Mouse (Mus musculus) heart, adult 18-20 months (tissue): ENCODE measurements at regions not wholly inside any gene's neighbourhood (a gene's known extent, or its start where the extent isn't known, plus 50 kb on each side); places are given as distances from the start of the nearest gene placed in this dataset.
"Not testable (repeated sequence)": the region's sequence is repeated elsewhere in the genome, so short reads cannot be mapped to it uniquely, and the experiment has no call there.

ENCODE experiments used
- DNase-seq, 2 experiments: peaks; one replicate each; pipeline ENCODE4 v3.0.0; 2021 to 2022; ENCODE audit warnings: mixed read lengths in 1 of 2

- DNase-seq, result not testable (repeated sequence)
These were observed 94.6 kb upstream of the Spin2g start for GRCm38 (mm10) chrX:34333150-34333549.

DNA sequence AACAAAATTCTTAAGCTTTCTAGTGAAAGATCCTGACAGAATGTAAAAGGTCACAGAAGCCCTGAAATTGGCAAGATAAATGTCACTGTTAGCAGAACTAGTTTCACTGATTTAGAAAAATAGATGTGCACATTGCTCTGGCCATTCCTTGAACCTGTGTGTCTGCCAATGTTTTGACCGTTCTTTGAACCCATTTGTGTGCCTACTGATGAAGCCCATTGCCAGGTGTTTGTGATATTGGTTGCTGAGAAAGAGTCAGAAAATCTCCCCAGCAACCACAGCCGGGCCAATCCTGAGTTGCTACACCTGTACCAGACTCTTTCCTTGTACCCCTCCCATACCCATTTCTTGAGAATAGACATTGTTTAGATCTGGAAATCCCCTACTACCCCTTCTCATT lies 86.6 kb upstream of the Spin2g start:
- DNase-seq, result peak in 1 of 2 experiments; percentile 21

GRCm38 (mm10) chrX:34317727-34318126 lies 79.2 kb upstream of the Spin2g start:
- not testable (repeated sequence) for DNase-seq

DNA sequence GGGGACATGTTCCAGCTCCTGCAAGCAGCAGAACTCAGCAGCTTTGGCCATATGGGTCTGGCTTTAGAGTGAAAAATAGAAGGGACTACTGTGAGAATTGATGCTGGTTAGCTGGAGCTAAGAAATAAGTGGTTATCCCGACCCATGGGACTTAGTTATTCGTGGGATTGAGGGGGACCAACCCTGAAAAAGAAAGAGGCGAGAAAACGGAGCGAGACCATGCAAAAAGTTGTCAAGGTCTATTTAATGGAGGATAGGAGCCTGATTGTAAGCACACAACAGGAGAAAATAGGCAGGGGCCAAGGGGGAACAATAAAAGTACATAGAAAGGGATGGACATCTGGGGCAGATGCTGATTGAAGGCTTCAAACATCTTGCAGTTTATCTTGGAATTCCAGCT lies 75.6 kb upstream of the Spin2g start:
- not testable (repeated sequence) for DNase-seq
